8 mouse cellular contexts compared by ENCODE assay signal in genomic region chr9:120502013-120502412, GRCm38 (mm10). TPM values are rescaled to one million over a fixed set of nuclear protein-coding genes. Genes with fewer than 3 reads are reported as not detected.
A peak's percentile ranks its signal among the peaks of the same experiment; 100 is the strongest.
DNase-seq lines count a peak whose midpoint lies in the region; ATAC-seq lines count a peak whose summit lies in the region.

No protein-coding gene starts in this region.

- no peak overlapping the region for H3K9ac ChIP-seq in forebrain, embryonic 16.5 days (replicated peaks; ENCODE audit: low read depth, low read length)

- no peaks in the 10 kb centered on the region for H3K27me3 ChIP-seq in forebrain, embryonic 16.5 days (replicated peaks; ENCODE audit: control insufficient read depth, insufficient read depth, low read length)

- DNase-seq in heart, adult 8-10 months (ENCODE audit: low spot score): peak; percentile 71
- no peak for DNase-seq in heart, adult 11 months
- DNase-seq in cerebellum, adult 11 months: peak; percentile 66
- peak; percentile 95 for DNase-seq in induced T-regulatory cell, adult 2 months (ENCODE audit: low read depth)
- DNase-seq in left cerebral cortex, postnatal 10 days (ENCODE audit: extremely low spot score in 1 of 2, low spot score in 2 of 2): peak; percentile 71 to 76
- peak; percentile 92 for DNase-seq in mesoderm, embryonic 11.5 days (ENCODE audit: low read depth, low spot score)
- peak; percentile 64 for DNase-seq in spleen, adult 12 weeks (ENCODE audit: low spot score)

- H3K4me1 ChIP-seq in forebrain, embryonic 16.5 days (replicated peaks; ENCODE audit: control insufficient read depth, insufficient read depth, low read length): peaks cover 4% of the 10 kb centered on the region; the same call in 1 of the 2 replicates

- H3K9me3 ChIP-seq in forebrain, embryonic 16.5 days (ENCODE audit: control insufficient read depth, low read length): no peaks in the 10 kb centered on the region

- no peaks in the 10 kb centered on the region for H3K36me3 ChIP-seq in forebrain, embryonic 16.5 days (ENCODE audit: control insufficient read depth, insufficient read depth)

- ATAC-seq in forebrain, embryonic 16.5 days: peak; percentile 76

- WGBS in forebrain, embryonic 16.5 days: 5% methylated on average over 8 of the region's 8 CpGs

- H3K4me2 ChIP-seq in forebrain, embryonic 16.5 days (ENCODE audit: low read length): no peak overlapping the region

- H3K4me3 ChIP-seq in forebrain, embryonic 16.5 days (replicated peaks; ENCODE audit: low read length): no peak overlapping the region

- intact Hi-C loops in left cerebral cortex, postnatal 10 days (cut with DNase I): loop anchor here (1.0 to 2.0 kb wide), 3 partner anchors 69 to 89 kb away; partner anchors contain the start of gene Rpl14

- H3K27ac ChIP-seq in forebrain, embryonic 16.5 days (ENCODE audit: low read length): no peak overlapping the region

RNA-seq across cellular contexts. Expression of gene Eif1b, which starts 10.0 kb away (rescaled TPM):
- 10 to 100 TPM; 61.1 to 80.7 (median 65.7) TPM for total RNA-seq in heart, adult 8-10 months (2022)
- polyA plus RNA-seq in forebrain, embryonic 16.5 days (2015; fragmentation: Nextera tagmentation; extraction: Ambion mirVana): 438 and 515 TPM in 2 replicates
- total RNA-seq in left cerebral cortex, postnatal 10 days (2021): 100 to 1,000 TPM; 167 to 177 TPM

RNA-seq across cellular contexts. Expression of gene Entpd3, which starts 37.6 kb away (rescaled TPM):
- not detected for total RNA-seq in heart, adult 8-10 months (2022)
- polyA plus RNA-seq in forebrain, embryonic 16.5 days (2015; fragmentation: Nextera tagmentation; extraction: Ambion mirVana): 2.3 and 2.6 TPM in 2 replicates
- total RNA-seq in left cerebral cortex, postnatal 10 days (2021): 1 to 10 TPM; 4.0 to 5.6 TPM

Comparison
In these comparisons a context has a peak if more than half of its experiments do, and no peak if none do; other contexts are left out.
1. RNA of gene Entpd3, which starts 37.6 kb away (total RNA-seq): 4.0 to 5.6 TPM in left cerebral cortex, postnatal 10 days; not detected in heart, adult 8-10 months; every median in the first group is over 4 times any median in the second.